Mouse (Mus musculus) hindbrain, embryonic 16.5 days (tissue): ENCODE data around the gene Nfia. TPM values are rescaled to one million over a fixed set of nuclear protein-coding genes. Genes with fewer than 3 reads are reported as not detected.
A peak's percentile ranks its signal among the peaks of the same experiment; 100 is the strongest.

Experiments used
- ATAC-seq: fragments of 200-750 bp; cut with Nextera tagmentation; 2 replicates; pipeline ENCODE4 v1.8.0; 2017; ENCODE audit warnings: moderate TSS enrichment, moderate library complexity
- H3K27ac ChIP-seq: fragments of 300-500 bp; sonication (generic); 2 replicates; pipeline ENCODE4 v1.5.1; 2014; ENCODE audit warnings: low read depth, mild to moderate bottlenecking, control low read depth, low read length, moderate library complexity
- H3K27me3 ChIP-seq: fragments of 300-500 bp; sonication (generic); replicated peaks from 2 replicates; pipeline ENCODE4 v1.6.1; 2014; ENCODE audit warnings: low read length; ENCODE audit not compliant: control insufficient read depth, insufficient read depth
- H3K36me3 ChIP-seq: fragments of 300-500 bp; sonication (generic); 2 replicates; pipeline ENCODE4 v1.6.1; 2014; ENCODE audit warnings: mild to moderate bottlenecking, low read length, moderate library complexity, mixed read lengths; ENCODE audit not compliant: control insufficient read depth, insufficient read depth
- H3K4me1 ChIP-seq: fragments of 300-500 bp; sonication (generic); 2 replicates; pipeline ENCODE4 v1.6.1; 2014; ENCODE audit warnings: low read depth, low read length; ENCODE audit not compliant: control insufficient read depth, insufficient read depth
- H3K4me2 ChIP-seq: fragments of 300-500 bp; sonication (generic); 2 replicates; pipeline ENCODE4 v1.6.1; 2014; ENCODE audit warnings: mild to moderate bottlenecking, low read length, control low read depth, moderate library complexity
- H3K4me3 ChIP-seq: fragments of 300-500 bp; sonication (generic); 2 replicates; pipeline ENCODE4 v1.5.1; 2014; ENCODE audit warnings: mild to moderate bottlenecking, low read length, control low read depth, moderate library complexity
- H3K9ac ChIP-seq: fragments of 300-500 bp; sonication (generic); 2 replicates; pipeline ENCODE4 v1.6.1; 2014; ENCODE audit warnings: low read depth, mild to moderate bottlenecking, control low read depth, low read length, moderate library complexity
- H3K9me3 ChIP-seq: fragments of 300-500 bp; sonication (generic); 2 replicates; pipeline ENCODE4 v1.6.1; 2014; ENCODE audit warnings: mild to moderate bottlenecking, low read length, moderate library complexity; ENCODE audit not compliant: control insufficient read depth
- WGBS: fragments of 180-500 bp; shearing (Covaris S2); extraction: QIAGEN DNeasy Blood & Tissue Kit; methylation state at CpG from one replicate; pipeline ENCODE4 v1.1.7; 2014; 5-methylcytosine and 5-hydroxymethylcytosine counted together
- polyA plus RNA-seq: library from polyadenylated mRNA; unstranded; fragments of >200 nt; fragmentation: Nextera tagmentation; extraction: Ambion mirVana; gene quantifications from 2 replicates; pipeline ENCODE4 v1.2.1, GENCODE M21; 2015

The Nfia gene
- polyA plus RNA-seq, 1 experiment from 2014 or later: 38.4 TPM

DNA sequence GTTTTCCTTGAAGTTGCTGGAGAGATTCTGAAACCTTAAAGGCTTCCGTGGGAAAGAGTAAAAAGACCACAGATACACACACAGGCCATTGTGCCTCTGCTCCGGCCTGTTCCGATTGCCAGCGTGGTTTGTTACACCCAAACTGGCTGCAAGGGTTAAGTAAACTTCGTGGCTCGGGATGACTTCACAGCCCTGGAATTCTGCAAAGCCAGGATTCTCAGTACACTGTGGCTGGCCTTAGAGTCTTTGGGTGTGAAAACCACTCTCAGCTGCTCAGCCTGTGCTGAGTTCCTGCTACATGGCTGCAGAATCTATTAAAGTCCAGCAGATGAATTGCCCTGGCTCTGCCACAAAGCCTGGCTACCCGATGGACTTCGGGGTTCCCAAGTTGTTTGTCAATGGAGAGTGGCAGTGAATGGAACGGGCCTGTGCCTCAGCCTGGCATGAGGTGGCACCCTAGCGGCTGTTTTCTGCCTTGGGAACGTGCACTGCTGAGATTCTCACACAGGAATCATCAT lies 231.6 kb downstream of the Nfia start:
- peak; percentile 90 for ATAC-seq
- 8% methylated on average over 11 of the region's 11 CpGs for WGBS
- Histone ChIP-seq H3K9me3 (no peaks in the 10 kb centered on the region), H3K4me1 (peaks cover 28% of the 10 kb centered on the region), H3K36me3 (no peaks in the 10 kb centered on the region), H3K27me3 (no peaks in the 10 kb centered on the region), H3K9ac (peak overlapping the region; percentile 22; the same call in 1 of the 2 replicates), H3K4me2 (peak overlapping the region; percentile 3), H3K4me3 (no peak overlapping the region), H3K27ac (peak overlapping the region; percentile 78)

DNA sequence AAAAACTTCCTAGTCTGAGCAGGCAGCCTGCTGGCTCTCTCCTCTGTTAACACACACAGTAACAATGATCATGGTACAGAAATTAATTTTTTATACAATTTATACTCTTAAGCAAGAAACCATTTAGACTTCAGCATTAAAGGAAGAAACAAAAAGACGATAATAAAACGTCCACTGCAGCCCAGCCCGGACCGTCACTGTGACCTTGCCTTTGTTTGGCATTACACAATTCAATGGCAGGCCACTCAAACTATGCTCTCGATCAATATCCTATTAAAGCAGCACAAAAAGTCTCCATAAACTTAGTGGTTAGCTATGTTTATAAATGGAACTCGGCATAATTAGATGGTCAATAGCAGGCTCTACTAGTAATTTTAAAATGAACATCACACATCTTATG lies 232.5 kb downstream of the Nfia start:
- H3K4me2 ChIP-seq: no peak overlapping the region
- H3K9me3 ChIP-seq: no peaks in the 10 kb centered on the region
- no peak for ATAC-seq
- H3K4me1 ChIP-seq: peaks cover 35% of the 10 kb centered on the region
- no peaks in the 10 kb centered on the region for H3K36me3 ChIP-seq
- H3K27me3 ChIP-seq: no peaks in the 10 kb centered on the region
- no peak overlapping the region for H3K4me3 ChIP-seq
- WGBS: 58% methylated on average over 6 of the region's 6 CpGs
- H3K9ac ChIP-seq: no peak overlapping the region
- no peak overlapping the region; the same call in 1 of the 2 replicates for H3K27ac ChIP-seq

DNA sequence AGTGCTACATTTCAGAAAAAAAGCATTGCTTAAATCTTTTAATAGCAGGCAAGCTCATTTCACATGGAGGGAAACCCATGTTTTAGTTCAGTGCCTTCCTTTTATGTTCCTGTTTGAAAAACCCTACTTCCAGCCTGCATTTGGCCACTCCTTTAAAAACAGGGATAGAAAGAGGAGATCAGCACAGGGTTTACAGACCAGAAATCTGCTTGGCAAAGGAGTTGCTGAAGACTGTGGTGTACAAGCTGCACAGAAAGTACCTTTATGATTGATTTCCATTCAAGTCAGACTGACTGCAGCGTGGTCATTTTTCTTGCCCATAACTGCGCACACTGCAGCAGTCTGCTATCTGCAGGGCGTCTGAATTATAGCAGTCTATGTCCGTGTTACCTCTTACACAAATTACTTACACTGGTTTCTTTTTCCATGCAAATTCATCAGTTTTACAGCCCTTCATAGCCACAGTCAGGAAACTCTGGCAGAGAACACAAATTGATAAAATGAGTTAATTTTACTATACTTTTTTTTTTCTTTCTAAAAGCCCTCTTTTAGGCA lies 236.4 kb downstream of the Nfia start:
- 29% methylated on average over 4 of the region's 4 CpGs for WGBS
- Histone ChIP-seq H3K27ac (peak overlapping the region; percentile 56), H3K4me1 (peaks cover 20% of the 10 kb centered on the region), H3K9me3 (no peaks in the 10 kb centered on the region), H3K9ac (no peak overlapping the region), H3K36me3 (no peaks in the 10 kb centered on the region), H3K4me2 (no peak overlapping the region), H3K27me3 (no peaks in the 10 kb centered on the region), H3K4me3 (no peak overlapping the region)
- ATAC-seq: peak; percentile 27; the same call in 1 of the 2 replicates

DNA sequence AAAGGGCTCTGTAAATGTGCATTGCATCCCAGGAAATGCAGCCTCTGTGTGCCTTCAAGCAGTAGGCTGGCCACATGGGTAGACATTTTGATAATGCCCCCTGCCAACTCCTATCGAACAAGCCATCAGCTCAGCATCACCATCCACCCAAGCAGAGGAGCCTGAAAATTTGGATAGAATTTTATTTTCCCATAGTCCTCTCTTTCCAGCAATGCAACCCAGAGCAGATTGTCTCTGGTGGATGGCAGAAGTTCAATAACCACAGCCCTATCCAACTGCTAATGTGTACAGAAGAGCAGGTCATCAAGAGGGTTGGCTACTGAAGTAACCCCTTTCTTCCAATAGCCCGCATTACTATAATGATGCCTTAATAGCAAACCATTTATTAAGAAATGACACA lies 237.4 kb downstream of the Nfia start:
- no peaks in the 10 kb centered on the region for H3K9me3 ChIP-seq
- ATAC-seq: peak; percentile 19; the same call in 1 of the 2 replicates
- H3K27ac ChIP-seq: 0 out of 2 replicates have a peak overlapping the region, but pooled peaks have one; percentile 13
- no peak overlapping the region for H3K4me3 ChIP-seq
- H3K36me3 ChIP-seq: no peaks in the 10 kb centered on the region
- no peaks in the 10 kb centered on the region for H3K27me3 ChIP-seq
- 62% methylated on average over 2 of the region's 2 CpGs for WGBS
- H3K4me1 ChIP-seq: peaks cover 13% of the 10 kb centered on the region
- no peak overlapping the region for H3K9ac ChIP-seq
- H3K4me2 ChIP-seq: no peak overlapping the region

DNA sequence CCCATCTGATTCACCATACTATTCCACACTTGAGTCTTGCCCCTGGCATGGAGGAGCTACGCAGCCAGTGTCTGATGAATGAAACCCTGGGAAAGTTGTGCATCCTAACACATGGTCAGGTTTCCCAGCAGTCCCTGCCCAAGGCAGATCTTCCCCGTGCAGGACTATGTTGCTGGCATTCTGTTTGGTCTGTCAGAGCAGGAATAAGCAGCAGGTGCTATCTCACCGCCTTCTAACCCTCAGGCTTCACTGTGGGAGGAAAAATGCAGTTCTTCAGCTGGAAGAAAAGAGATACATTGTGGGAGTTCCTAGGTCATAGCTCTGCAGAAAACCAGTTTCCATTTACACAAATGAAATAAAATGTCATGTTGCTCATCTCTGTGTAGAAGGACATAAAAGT lies 247.3 kb downstream of the Nfia start:
- no peaks in the 10 kb centered on the region; the same call in 1 of the 2 replicates for H3K4me1 ChIP-seq
- no peak overlapping the region for H3K4me3 ChIP-seq
- ATAC-seq: no peak
- WGBS: 76% methylated on average over 3 of the region's 3 CpGs
- no peak overlapping the region for H3K4me2 ChIP-seq
- no peaks in the 10 kb centered on the region for H3K27me3 ChIP-seq
- no peak overlapping the region for H3K27ac ChIP-seq
- no peak overlapping the region for H3K9ac ChIP-seq
- no peaks in the 10 kb centered on the region for H3K36me3 ChIP-seq
- H3K9me3 ChIP-seq: no peaks in the 10 kb centered on the region

DNA sequence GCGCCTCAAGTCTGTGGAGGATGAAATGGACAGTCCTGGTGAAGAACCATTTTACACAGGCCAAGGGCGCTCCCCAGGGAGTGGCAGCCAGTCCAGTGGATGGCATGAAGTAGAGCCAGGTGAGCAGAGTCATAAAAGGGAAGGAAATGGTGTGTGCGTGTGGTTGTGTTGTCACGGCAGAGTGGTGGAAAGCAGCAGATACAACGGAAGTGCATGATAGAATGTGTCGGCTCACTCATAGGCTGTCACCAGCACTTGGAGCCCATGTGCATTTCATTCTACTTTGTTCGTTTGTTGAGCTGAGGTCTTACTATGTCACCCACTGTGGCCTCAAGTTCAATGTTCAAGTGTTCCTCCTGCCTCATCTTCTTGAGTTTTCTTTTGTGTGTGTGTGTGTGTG lies 248.3 kb downstream of the Nfia start:
- no peaks in the 10 kb centered on the region; the same call in 1 of the 2 replicates for H3K4me1 ChIP-seq
- H3K36me3 ChIP-seq: no peaks in the 10 kb centered on the region
- 95% methylated on average over 7 of the region's 7 CpGs for WGBS
- no peak overlapping the region for H3K9ac ChIP-seq
- ATAC-seq: no peak
- H3K4me3 ChIP-seq: no peak overlapping the region
- no peaks in the 10 kb centered on the region for H3K27me3 ChIP-seq
- no peaks in the 10 kb centered on the region for H3K9me3 ChIP-seq
- no peak overlapping the region for H3K4me2 ChIP-seq
- no peak overlapping the region for H3K27ac ChIP-seq

DNA sequence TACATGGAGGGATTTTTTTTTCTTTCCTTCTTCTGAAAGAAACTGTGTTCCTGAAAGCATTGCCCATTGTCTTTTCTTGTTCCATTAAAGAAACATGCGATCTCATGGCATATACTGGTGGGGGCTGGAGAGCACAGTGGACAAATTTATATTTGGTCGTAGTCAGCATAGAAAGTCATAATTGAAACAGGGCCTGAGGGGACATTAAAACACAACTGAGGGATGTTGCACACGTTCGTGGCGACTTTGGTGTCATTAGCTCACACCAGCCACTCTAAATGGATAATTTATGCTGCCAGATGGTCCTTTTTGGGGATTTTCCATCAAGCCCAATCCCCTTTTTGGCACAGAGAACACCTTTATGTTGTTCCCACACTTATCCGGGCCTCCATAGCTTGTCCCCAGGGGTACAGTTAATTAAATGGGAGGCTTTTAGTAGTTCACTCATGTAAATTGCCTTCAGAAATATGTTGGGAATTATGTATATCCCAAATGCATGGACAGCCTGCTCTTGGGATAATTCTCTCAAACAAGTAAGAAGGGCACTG lies 250.8 kb downstream of the Nfia start:
- H3K9me3 ChIP-seq: no peaks in the 10 kb centered on the region
- no peak overlapping the region for H3K4me3 ChIP-seq
- H3K36me3 ChIP-seq: no peaks in the 10 kb centered on the region
- 39% methylated on average over 6 of the region's 6 CpGs for WGBS
- no peak overlapping the region for H3K9ac ChIP-seq
- no peak overlapping the region for H3K4me2 ChIP-seq
- no peaks in the 10 kb centered on the region for H3K27me3 ChIP-seq
- H3K4me1 ChIP-seq: no peaks in the 10 kb centered on the region; the same call in 1 of the 2 replicates
- ATAC-seq: peak; percentile 54; the same call in 1 of the 2 replicates
- H3K27ac ChIP-seq: 0 out of 2 replicates have a peak overlapping the region, but pooled peaks have one; percentile 31

DNA sequence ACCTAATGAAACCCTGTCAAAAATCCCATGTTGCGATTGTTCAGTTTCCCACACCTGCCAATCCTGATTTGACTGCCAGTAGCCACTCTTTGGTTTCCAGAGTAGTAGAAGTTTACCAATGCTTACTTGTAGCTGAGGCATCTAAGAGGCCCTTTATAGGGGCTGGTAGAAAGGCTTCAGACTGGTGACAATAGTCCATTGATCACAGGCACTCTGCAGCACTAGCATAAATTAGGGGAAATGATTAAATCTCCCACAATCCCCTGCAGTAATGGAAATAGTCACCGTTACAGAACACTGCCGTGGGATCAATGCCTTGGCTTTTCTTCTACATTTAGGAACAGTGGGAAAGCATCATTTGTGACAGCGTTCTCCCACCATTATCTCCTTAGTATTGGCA lies 254.9 kb downstream of the Nfia start:
- no peak overlapping the region for H3K27ac ChIP-seq
- 57% methylated on average over 4 of the region's 4 CpGs for WGBS
- no peaks in the 10 kb centered on the region for H3K27me3 ChIP-seq
- no peaks in the 10 kb centered on the region for H3K9me3 ChIP-seq
- ATAC-seq: no peak
- no peak overlapping the region for H3K4me3 ChIP-seq
- no peaks in the 10 kb centered on the region; the same call in 1 of the 2 replicates for H3K4me1 ChIP-seq
- no peak overlapping the region for H3K4me2 ChIP-seq
- H3K9ac ChIP-seq: no peak overlapping the region
- no peaks in the 10 kb centered on the region for H3K36me3 ChIP-seq

DNA sequence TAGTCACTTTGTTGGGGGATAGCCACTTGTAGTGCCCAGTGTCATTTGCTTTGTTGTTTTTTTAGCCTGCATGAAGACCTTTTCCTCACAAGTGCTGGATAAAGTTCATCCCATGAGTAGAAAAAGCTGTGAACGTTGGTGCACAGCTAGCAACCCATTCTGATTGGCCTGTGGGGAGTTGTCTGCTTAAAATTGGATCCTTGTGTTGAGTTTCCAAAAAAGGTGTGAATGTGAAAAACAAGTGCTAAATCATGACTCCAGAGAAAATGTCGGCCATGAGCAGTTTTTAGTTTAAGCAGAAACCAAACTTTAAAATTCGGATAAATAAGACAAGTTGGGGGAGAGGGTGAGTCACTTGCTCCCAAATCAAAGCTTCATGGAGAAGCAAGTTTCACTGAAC lies 259.3 kb downstream of the Nfia start:
- 68% methylated on average over 3 of the region's 3 CpGs for WGBS
- H3K4me2 ChIP-seq: no peak overlapping the region

More for the DNA sequence above, 259.3 kb downstream of the Nfia start:
- Histone ChIP-seq H3K4me1 (no peaks in the 10 kb centered on the region), H3K27me3 (no peaks in the 10 kb centered on the region), H3K4me3 (no peak overlapping the region), H3K27ac (no peak overlapping the region), H3K9me3 (no peaks in the 10 kb centered on the region), H3K36me3 (no peaks in the 10 kb centered on the region), H3K9ac (no peak overlapping the region)
- no peak for ATAC-seq
